In genomic region chr16:55821997-55822740, GRCm38 (mm10) we compare ENCODE assay signal across 8 mouse cellular contexts. TPM values are rescaled to one million over a fixed set of nuclear protein-coding genes. Genes with fewer than 3 reads are reported as not detected.
DNase-seq lines count a peak whose midpoint lies in the region; ATAC-seq lines count a peak whose summit lies in the region.

No protein-coding gene starts in this region.

- under 1% methylated on average over 67 of the region's 67 CpGs for WGBS in intestine, embryonic 15.5 days
- WGBS in midbrain, embryonic 10.5 days: under 1% methylated on average over 66 of the region's 67 CpGs

- H3K27ac ChIP-seq in intestine, embryonic 15.5 days: peak overlapping the region; percentile 94
- peak overlapping the region; percentile 88 for H3K27ac ChIP-seq in midbrain, embryonic 10.5 days (replicated peaks)

- 0 out of 2 replicates have a peak, but pooled peaks cover 11% of the 10 kb centered on the region for H3K4me1 ChIP-seq in intestine, embryonic 15.5 days (replicated peaks)
- H3K4me1 ChIP-seq in midbrain, embryonic 10.5 days: peaks cover 34% of the 10 kb centered on the region

- peak; percentile 95 for ATAC-seq in intestine, embryonic 15.5 days

- H3K4me3 ChIP-seq in intestine, embryonic 15.5 days (replicated peaks): peak overlapping the region; percentile 93
- H3K4me3 ChIP-seq in midbrain, embryonic 10.5 days: peak overlapping the region; percentile 78

- DNase-seq in adrenal gland, adult 2 months: peak; percentile 98
- peak; percentile 94 for DNase-seq in embryo, embryonic 11 days
- DNase-seq in gastrocnemius, postnatal 25 days: peak; percentile 93
- peak; percentile 77 to 81 for DNase-seq in left cerebral cortex, postnatal 36 days (ENCODE audit: low spot score in 2 of 2)
- DNase-seq in midbrain, embryonic 10.5 days (ENCODE audit: low spot score): peak; percentile 87
- peak; percentile 76 for DNase-seq in right cerebral cortex, postnatal 36 days (ENCODE audit: low spot score in 2 of 2)
- peak; percentile 97 for DNase-seq in yolk sac, embryonic 10.5 days (ENCODE audit: low spot score)

- intact Hi-C loops in left cerebral cortex, postnatal 36 days (cut with DNase I): loop anchor here (1.0 kb wide), 1 partner anchor 16 kb away; the partner anchor contains the start of gene Nfkbiz

- peak overlapping the region; percentile 78 for H3K4me2 ChIP-seq in intestine, embryonic 15.5 days (replicated peaks)

- H3K9me3 ChIP-seq in intestine, embryonic 15.5 days: no peaks in the 10 kb centered on the region
- H3K9me3 ChIP-seq in midbrain, embryonic 10.5 days (replicated peaks): no peaks in the 10 kb centered on the region

- H3K36me3 ChIP-seq in intestine, embryonic 15.5 days: peaks cover 6% of the 10 kb centered on the region; the same call in 1 of the 2 replicates
- H3K36me3 ChIP-seq in midbrain, embryonic 10.5 days: peaks cover 14% of the 10 kb centered on the region

- H3K9ac ChIP-seq in intestine, embryonic 15.5 days: peak overlapping the region; percentile 89

- H3K27me3 ChIP-seq in intestine, embryonic 15.5 days (replicated peaks): no peaks in the 10 kb centered on the region
- peaks cover 28% of the 10 kb centered on the region for H3K27me3 ChIP-seq in midbrain, embryonic 10.5 days (ENCODE audit: low read depth, poor library complexity, severe bottlenecking)

RNA-seq across cellular contexts. Expression of gene Nfkbiz, which starts 16.5 kb away (rescaled TPM):
- total RNA-seq in adrenal gland, adult 2 months (2021): 1 to 10 TPM; 4.8 to 5.3 TPM
- polyA plus RNA-seq in adrenal gland, adult 2 months (2012; rRNA removed): 6.0 and 7.3 TPM in 2 replicates
- total RNA-seq in gastrocnemius, postnatal 25 days (2021): 1 to 10 TPM; 1.2 to 1.3 TPM
- polyA plus RNA-seq in intestine, embryonic 15.5 days (2015; fragmentation: Nextera tagmentation; extraction: Ambion mirVana): 8.7 and 8.8 TPM in 2 replicates
- total RNA-seq in left cerebral cortex, postnatal 36 days (2021): 1 to 10 TPM; 2.9 to 3.8 TPM
- polyA plus RNA-seq in midbrain, embryonic 10.5 days (2016; fragmentation: Nextera tagmentation; extraction: Ambion mirVana): 1.1 and 1.2 TPM in 2 replicates

Comparison
In these comparisons a context has a peak if more than half of its experiments do, and no peak if none do; other contexts are left out.
1. Peak in every context shown above with its lines: DNase-seq, ATAC-seq, H3K4me3 ChIP-seq and H3K27ac ChIP-seq.